Comparison of ENCODE assay signal across 25 mouse cellular contexts in the genomic region with DNA sequence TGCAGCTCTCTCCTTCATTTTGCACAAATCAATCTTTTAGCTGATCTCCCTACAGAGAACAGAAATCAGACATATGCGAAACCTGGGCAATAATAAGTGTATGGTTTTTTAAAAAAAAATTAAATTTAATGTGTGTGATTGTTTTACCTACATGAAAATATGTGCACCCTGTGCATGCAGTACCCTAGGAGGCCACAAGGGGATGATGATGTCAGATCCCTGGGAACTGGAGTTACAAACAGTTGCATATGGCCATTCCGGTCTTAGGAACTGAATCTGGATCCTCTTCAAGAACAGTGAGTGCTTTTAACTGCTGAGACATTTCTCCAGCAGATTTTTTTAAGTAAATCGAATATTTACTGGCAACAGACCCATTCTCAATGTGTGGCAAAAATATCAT.
A peak's percentile ranks its signal among the peaks of the same experiment; 100 is the strongest.
DNase-seq lines count a peak whose midpoint lies in the region; ATAC-seq and TF ChIP-seq lines count a peak whose summit lies in the region.
"Had no signal": no experiment of that assay in that cellular context is flagged by ENCODE, and none has a peak within 500 bp of the region (broad histone marks: within the 10 kb centered on the region; RNA-seq: fewer than 3 reads in every experiment).

No protein-coding gene starts in this region.

- no peak overlapping the region for H3K27ac ChIP-seq in hindbrain, postnatal 0 days
- no peak overlapping the region for H3K27ac ChIP-seq in hindbrain, embryonic 16.5 days (ENCODE audit: low read depth, low read length)
- no peak overlapping the region for H3K27ac ChIP-seq in liver, postnatal 0 days (ENCODE audit: low read depth)
- H3K27ac ChIP-seq in liver, embryonic 11.5 days (ENCODE audit: low read depth, low read length): no peak overlapping the region
- H3K27ac ChIP-seq: embryonic facial prominence, embryonic 13.5 days; forebrain, embryonic 13.5 days; gastrocnemius, adult 2 months; hindbrain, embryonic 15.5 days; kidney, postnatal 0 days; limb, embryonic 13.5 days; liver, embryonic 15.5 days; midbrain, embryonic 12.5 days had no signal

- H3K9ac ChIP-seq in hindbrain, postnatal 0 days (replicated peaks; ENCODE audit: low read length): no peak overlapping the region
- no peak overlapping the region for H3K9ac ChIP-seq in hindbrain, embryonic 16.5 days (ENCODE audit: low read depth, low read length)
- H3K9ac ChIP-seq in liver, postnatal 0 days (replicated peaks): no peak overlapping the region
- H3K9ac ChIP-seq in liver, embryonic 11.5 days (ENCODE audit: low read depth, low read length): no peak overlapping the region
- H3K9ac ChIP-seq: embryonic facial prominence, embryonic 13.5 days; forebrain, embryonic 13.5 days; hindbrain, embryonic 15.5 days; limb, embryonic 13.5 days; liver, embryonic 15.5 days; midbrain, embryonic 12.5 days had no signal

- no peaks in the 10 kb centered on the region for H3K27me3 ChIP-seq in hindbrain, postnatal 0 days (ENCODE audit: insufficient read depth, low read length)
- H3K27me3 ChIP-seq in hindbrain, embryonic 16.5 days (replicated peaks; ENCODE audit: control insufficient read depth, insufficient read depth, low read length): no peaks in the 10 kb centered on the region
- H3K27me3 ChIP-seq in liver, postnatal 0 days (ENCODE audit: insufficient read depth, low read length): no peaks in the 10 kb centered on the region
- H3K27me3 ChIP-seq in liver, embryonic 11.5 days (replicated peaks; ENCODE audit: control insufficient read depth, insufficient read depth, low read length): no peaks in the 10 kb centered on the region
- H3K27me3 ChIP-seq: forebrain, embryonic 13.5 days; hindbrain, embryonic 15.5 days; limb, embryonic 13.5 days; liver, embryonic 15.5 days; midbrain, embryonic 12.5 days had no signal

- 95% methylated on average over 3 of the region's 3 CpGs for WGBS in hindbrain, postnatal 0 days
- WGBS in hindbrain, embryonic 16.5 days: 95% methylated on average over 3 of the region's 3 CpGs
- WGBS in liver, postnatal 0 days (ENCODE audit: insufficient replicate concordance): 71% methylated on average over 3 of the region's 3 CpGs
- 82% methylated on average over 3 of the region's 3 CpGs for WGBS in liver, embryonic 11.5 days

- no peaks in the 10 kb centered on the region for H3K36me3 ChIP-seq in hindbrain, postnatal 0 days (ENCODE audit: insufficient read depth, low read length)
- no peaks in the 10 kb centered on the region for H3K36me3 ChIP-seq in hindbrain, embryonic 16.5 days (ENCODE audit: control insufficient read depth, insufficient read depth, low read length)
- no peaks in the 10 kb centered on the region for H3K36me3 ChIP-seq in liver, postnatal 0 days (replicated peaks; ENCODE audit: insufficient read depth, low read length)
- no peaks in the 10 kb centered on the region for H3K36me3 ChIP-seq in liver, embryonic 11.5 days (ENCODE audit: control insufficient read depth, insufficient read depth, low read length)
- H3K36me3 ChIP-seq: embryonic facial prominence, embryonic 13.5 days; hindbrain, embryonic 15.5 days; limb, embryonic 13.5 days; liver, embryonic 15.5 days; midbrain, embryonic 12.5 days had no signal

- no peak overlapping the region for H3K4me3 ChIP-seq in hindbrain, postnatal 0 days (ENCODE audit: low read length)
- H3K4me3 ChIP-seq in hindbrain, embryonic 16.5 days (ENCODE audit: low read length): no peak overlapping the region
- H3K4me3 ChIP-seq in liver, postnatal 0 days (ENCODE audit: low read depth, low read length): no peak overlapping the region
- H3K4me3 ChIP-seq in liver, embryonic 11.5 days (ENCODE audit: low read depth, low read length): no peak overlapping the region
- H3K4me3 ChIP-seq: embryonic facial prominence, embryonic 13.5 days; erythroblast, embryonic 14.5 days; forebrain, embryonic 13.5 days; gastrocnemius, adult 2 months; hindbrain, embryonic 15.5 days; limb, embryonic 13.5 days; liver, embryonic 15.5 days; midbrain, embryonic 12.5 days had no signal

- H3K9me3 ChIP-seq in hindbrain, postnatal 0 days (ENCODE audit: low read length): no peaks in the 10 kb centered on the region
- no peaks in the 10 kb centered on the region for H3K9me3 ChIP-seq in hindbrain, embryonic 16.5 days (ENCODE audit: control insufficient read depth, low read length)
- H3K9me3 ChIP-seq in liver, postnatal 0 days (ENCODE audit: low read length): no peaks in the 10 kb centered on the region
- H3K9me3 ChIP-seq in liver, embryonic 11.5 days (ENCODE audit: control insufficient read depth, low read length): no peaks in the 10 kb centered on the region; the same call in 1 of the 2 replicates
- H3K9me3 ChIP-seq: embryonic facial prominence, embryonic 13.5 days; forebrain, embryonic 13.5 days; hindbrain, embryonic 15.5 days; limb, embryonic 13.5 days; liver, embryonic 15.5 days; midbrain, embryonic 12.5 days had no signal

- no peak for TF ChIP-seq EP300 in liver, postnatal 0 days (IDR thresholded peaks at IDR 0.05; ENCODE audit: low read depth)

- peak; percentile 19; the same call in 1 of the 2 replicates for TF ChIP-seq CTCF in hindbrain, postnatal 0 days (IDR thresholded peaks at IDR 0.05; ENCODE audit: low read depth)
- TF ChIP-seq CTCF in liver, postnatal 0 days (IDR thresholded peaks at IDR 0.05; ENCODE audit: low read depth): 0 out of 2 replicates have a peak, but pooled peaks have one; percentile 12
- peak; percentile 30; the same call in 1 of the 2 replicates for TF ChIP-seq CTCF in brain, embryonic 14.5 days (IDR thresholded peaks at IDR 0.05; ENCODE audit: borderline replicate concordance, extremely low read depth, insufficient read depth, insufficient read length)

- no peak for DNase-seq in hindbrain, postnatal 0 days (ENCODE audit: low spot score)
- DNase-seq in liver, postnatal 0 days: no peak
- DNase-seq in liver, embryonic 11.5 days (ENCODE audit: low spot score): no peak
- peak; percentile 20 for DNase-seq in ES-CJ7 (ENCODE audit: low read depth, low spot score)
- no peak for DNase-seq in brain, embryonic 14.5 days (ENCODE audit: low read depth)
- DNase-seq in adrenal gland, adult 18-20 months (ENCODE audit: low spot score in 2 of 2): no peak
- DNase-seq: adrenal gland, postnatal 10 days; cerebellum, adult 2 months; cerebellum, postnatal 36 days; embryo, embryonic 11 days; gastrocnemius, adult 2 months; kidney, adult 2 months; layer of hippocampus, postnatal 36 days; right cerebral cortex, postnatal 14 days; thymus, postnatal 14 days had no signal

- ATAC-seq in hindbrain, postnatal 0 days: no peak
- ATAC-seq in hindbrain, embryonic 16.5 days: no peak
- ATAC-seq in liver, postnatal 0 days: no peak
- no peak for ATAC-seq in liver, embryonic 11.5 days (replicated peaks; ENCODE audit: low FRiP score)
- ATAC-seq: forebrain, embryonic 13.5 days had no signal

- no peak overlapping the region for H3K4me2 ChIP-seq in hindbrain, postnatal 0 days (ENCODE audit: low read depth, low read length)
- H3K4me2 ChIP-seq in hindbrain, embryonic 16.5 days (ENCODE audit: low read length): no peak overlapping the region
- H3K4me2 ChIP-seq in liver, postnatal 0 days (ENCODE audit: low read depth, low read length): no peak overlapping the region
- H3K4me2 ChIP-seq in liver, embryonic 11.5 days: no peak overlapping the region
- H3K4me2 ChIP-seq: embryonic facial prominence, embryonic 13.5 days; forebrain, embryonic 13.5 days; heart, embryonic 11.5 days; hindbrain, embryonic 15.5 days; limb, embryonic 13.5 days; liver, embryonic 15.5 days; midbrain, embryonic 12.5 days had no signal

- H3K4me1 ChIP-seq in hindbrain, postnatal 0 days (ENCODE audit: insufficient read depth, low read length): no peaks in the 10 kb centered on the region
- no peaks in the 10 kb centered on the region for H3K4me1 ChIP-seq in hindbrain, embryonic 16.5 days (ENCODE audit: control insufficient read depth, insufficient read depth, low read depth, low read length)
- H3K4me1 ChIP-seq in liver, postnatal 0 days (ENCODE audit: insufficient read depth): no peaks in the 10 kb centered on the region
- H3K4me1 ChIP-seq in liver, embryonic 11.5 days (replicated peaks; ENCODE audit: control insufficient read depth, insufficient read depth, low read length): no peaks in the 10 kb centered on the region
- H3K4me1 ChIP-seq: hindbrain, embryonic 15.5 days; liver, embryonic 15.5 days had no signal

- no peak for TF ChIP-seq POLR2A in brain, embryonic 14.5 days (IDR thresholded peaks at IDR 0.05; ENCODE audit: borderline replicate concordance, extremely low read depth, insufficient read depth, insufficient read length, poor library complexity, severe bottlenecking)
